Mouse (Mus musculus): Measurements from ENCODE around the gene Btrc.

- TF ChIP-seq CTCF (IDR thresholded peaks at IDR 0.05; ENCODE audit: low read depth) = no peak
- no peak for TF ChIP-seq EP300 (IDR thresholded peaks at IDR 0.05; ENCODE audit: low read depth)
Measured at GRCm38 (mm10) chr19:45472691-45473520, 109.4 kb downstream of the Btrc start.
